Mouse (Mus musculus): ENCODE measurements around the gene Tagln2. TPM values are rescaled to one million over a fixed set of nuclear protein-coding genes. Genes with fewer than 3 reads are reported as not detected.

Tagln2 gene
- total RNA-seq (2023) = 126 to 136 TPM (median 128 TPM) in 4 replicates

DNA sequence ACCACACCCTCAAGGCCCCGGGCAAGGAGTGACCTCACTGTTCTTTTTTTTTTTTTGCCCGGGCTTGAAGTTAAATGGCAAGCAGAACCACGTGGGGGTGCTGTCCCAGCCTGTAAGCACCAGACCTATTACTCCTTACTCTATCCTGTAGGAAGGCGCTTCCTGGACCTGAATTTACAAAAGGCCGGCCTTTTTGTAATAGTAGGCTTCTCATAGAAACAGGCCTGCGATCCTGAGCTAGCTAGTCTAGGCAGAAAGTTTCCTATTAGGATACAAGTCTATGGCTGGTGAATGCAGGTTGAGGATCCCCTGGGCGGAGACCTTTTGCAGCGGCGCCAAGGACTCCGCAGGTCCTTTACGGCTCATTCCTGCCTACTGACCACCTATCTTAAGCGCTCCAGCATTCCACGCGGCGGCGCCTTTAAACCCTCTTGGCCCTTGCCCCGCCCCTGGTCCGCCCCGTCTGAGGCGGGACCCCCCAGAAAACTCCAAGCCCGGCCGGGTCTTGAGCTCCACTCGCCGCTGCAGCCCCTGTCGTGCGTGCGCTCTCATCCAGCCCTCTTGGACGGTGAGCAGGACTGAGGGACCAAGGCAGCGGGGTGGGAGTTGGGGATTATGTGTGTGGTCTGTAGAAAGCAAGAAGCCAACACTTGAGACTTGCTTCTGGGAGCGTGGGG lies at the start of gene Tagln2:
Gene Tagln2 (plus strand): TSS at position 283 of the 677 bp plus-strand sequence.

DNA sequence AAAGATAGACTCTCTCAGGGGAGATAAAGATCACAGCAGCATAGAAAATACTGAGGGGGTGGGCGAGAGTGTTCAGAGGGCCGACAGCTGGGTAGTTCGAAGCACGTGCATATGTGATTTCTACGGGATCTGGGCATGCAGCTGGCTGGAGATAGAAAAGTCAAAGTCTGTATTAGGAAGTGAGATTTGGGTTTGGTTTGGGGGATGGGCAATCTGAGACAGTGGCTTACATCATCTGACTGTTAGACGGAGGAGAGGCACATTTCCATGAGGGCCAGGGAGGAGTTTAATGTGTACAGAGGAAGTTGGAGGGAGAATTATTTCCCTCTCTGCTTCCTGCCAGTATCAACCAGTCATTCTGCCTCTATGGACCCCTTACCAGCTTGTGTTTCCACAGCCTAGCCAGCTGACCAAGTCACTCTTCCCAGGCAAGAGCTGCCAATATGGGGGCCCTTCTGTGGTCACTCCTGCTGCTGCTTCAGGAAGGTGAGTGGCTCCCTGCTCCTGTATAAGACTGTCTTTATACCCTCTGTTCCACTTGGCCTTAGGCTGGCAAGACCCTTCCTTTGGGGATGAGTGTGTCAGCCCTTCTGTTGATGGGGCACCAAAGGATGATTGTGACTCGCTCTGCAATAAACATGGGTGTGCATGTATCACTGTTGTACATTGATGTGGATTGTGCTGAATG lies 24.6 kb upstream of the Tagln2 start, which contains the start of gene Slamf9:
Gene Slamf9 (plus strand): TSS at position 305 of the 688 bp plus-strand sequence.

DNA sequence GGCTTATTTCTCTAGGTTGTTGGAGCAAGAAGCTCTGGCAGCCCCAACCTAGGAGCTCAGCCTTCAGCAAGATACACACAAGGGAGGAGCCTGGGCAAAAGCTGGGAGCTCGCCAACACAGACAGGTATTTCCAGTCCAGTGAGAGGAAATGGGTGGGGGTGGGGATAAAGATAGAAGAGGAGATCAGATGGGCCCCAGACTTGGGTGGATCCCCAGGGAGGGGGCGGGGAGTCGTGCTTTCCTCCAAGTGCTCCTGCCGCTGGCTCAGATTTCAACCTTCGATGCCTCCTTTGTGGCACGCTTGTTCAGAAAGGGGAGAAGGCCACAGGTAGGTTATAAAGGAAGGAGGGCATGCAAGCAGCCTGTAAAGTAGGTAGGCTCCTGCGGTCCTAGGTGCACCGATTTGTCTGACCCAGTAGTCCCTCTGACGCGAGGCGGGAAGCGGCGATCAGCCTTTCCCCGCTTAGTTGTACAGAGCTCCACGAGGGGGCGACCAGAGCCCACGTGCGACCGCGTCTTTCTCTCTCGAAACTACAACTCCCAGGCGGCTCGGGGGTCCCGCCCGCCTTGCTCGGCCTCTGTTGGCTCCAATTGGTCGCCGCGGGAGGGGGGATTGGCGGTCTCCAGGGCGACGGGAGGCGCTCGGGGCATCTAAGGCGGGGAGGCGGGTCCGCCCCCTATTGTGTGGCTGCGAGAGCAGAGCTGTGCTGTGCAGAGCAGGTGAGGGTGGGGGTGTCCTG lies 18.1 kb upstream of the Tagln2 start, which contains the start of gene Igsf9:
Gene Igsf9 (plus strand): TSS at position 249 of the 741 bp plus-strand sequence.

DNA sequence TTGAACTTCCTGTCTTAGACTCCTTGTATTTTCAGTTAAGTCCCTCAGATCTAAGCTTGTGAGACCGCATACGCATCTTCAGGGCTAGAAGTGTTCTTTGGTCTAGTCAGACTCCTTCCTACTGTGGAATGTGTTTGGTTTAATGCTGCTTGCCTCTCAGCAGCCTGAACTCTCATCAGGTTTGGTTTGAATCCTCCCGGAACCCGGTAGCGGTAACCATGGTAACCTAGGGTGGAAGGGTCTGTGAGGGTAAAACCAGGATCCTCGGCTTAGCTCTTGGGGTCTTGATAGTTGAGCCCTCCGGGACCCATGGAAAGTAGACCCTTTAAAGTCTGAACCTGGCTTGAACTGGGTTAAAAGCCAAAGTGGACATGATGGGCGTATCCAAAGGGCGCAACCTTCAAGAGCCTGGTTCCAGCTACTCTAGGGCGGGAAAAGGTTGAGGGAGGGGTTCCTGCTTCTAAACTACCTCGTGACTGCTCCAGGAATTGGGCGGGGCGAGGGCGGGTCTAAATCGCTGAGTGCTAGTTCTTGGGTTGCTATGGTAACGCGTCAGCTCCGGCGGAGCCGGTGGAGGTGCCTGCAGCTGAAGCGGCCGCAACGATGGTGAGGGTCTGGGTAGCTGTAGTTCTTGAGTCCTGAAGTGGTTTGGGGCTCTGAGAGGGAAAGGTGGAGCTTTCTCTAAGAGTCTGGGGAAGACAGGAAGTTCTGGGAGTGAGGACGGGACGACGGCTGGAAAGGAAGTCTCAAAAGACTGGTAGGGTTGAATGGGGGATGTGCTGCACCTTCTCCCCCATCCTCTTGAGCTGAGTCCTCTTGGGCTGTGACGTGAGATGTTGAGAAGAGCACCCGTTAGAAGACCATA lies 21.0 kb downstream of the Tagln2 start, which contains the start of gene Cfap45:
Gene Cfap45 (plus strand): TSS at position 226 of the 865 bp plus-strand sequence.

DNA sequence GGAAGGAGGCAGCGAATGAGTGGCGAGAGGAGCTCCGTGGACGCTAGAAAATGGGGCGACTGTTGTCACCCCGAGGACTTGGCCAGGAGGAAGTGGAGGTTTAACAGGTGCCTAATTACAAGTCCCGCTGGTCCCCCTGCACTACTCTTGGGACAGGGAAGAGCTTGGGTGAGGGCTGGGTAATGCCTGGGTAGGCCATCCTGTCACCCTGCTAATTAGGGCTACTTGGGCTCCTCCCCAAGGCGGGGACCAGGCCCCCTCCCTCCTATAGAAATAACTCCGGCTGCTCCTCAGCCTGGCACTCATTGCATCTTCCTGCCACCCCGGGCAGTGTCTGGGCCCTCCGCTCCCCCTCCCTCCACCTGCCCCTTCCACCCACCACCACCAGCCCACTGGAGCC lies 55.8 kb downstream of the Tagln2 start, which contains the start of gene Vsig8:
Gene Vsig8 (plus strand): TSS at position 301 of the 400 bp plus-strand sequence.

Other genes with a start within 250 kb of the Tagln2 start
- not detected in 4 replicates for gene Atp1a4, start 241.6 kb upstream of the Tagln2 start, total RNA-seq (2023)
- gene Igsf8, start 238.4 kb upstream of the Tagln2 start, total RNA-seq (2023) = 22.6 to 31.4 TPM (median 27.2 TPM) in 4 replicates
- not detected in 4 replicates for gene Atp1a2, start 202.0 kb upstream of the Tagln2 start, total RNA-seq (2023)
- gene Kcnj9, start 170.7 kb upstream of the Tagln2 start, total RNA-seq (2023) = 0.15 TPM in 2 of 4 replicates, not detected in the others
- 0.94 to 1.5 TPM (median 1.2 TPM) in 4 replicates for gene Kcnj10, start 158.8 kb upstream of the Tagln2 start, total RNA-seq (2023)
- 26.4 to 30.1 TPM (median 29.0 TPM) in 4 replicates for gene Pigm, start 123.5 kb upstream of the Tagln2 start, total RNA-seq (2023)
- 1.9 to 3.8 TPM (median 3.3 TPM) in 4 replicates for gene Slamf9, start 24.7 kb upstream of the Tagln2 start, total RNA-seq (2023)
- gene Igsf9, start 18.3 kb upstream of the Tagln2 start, total RNA-seq (2023) = 8.5 to 13.2 TPM (median 11.4 TPM) in 4 replicates
- 2.4 to 4.8 TPM (median 3.6 TPM) in 4 replicates for gene Cfap45, start 20.8 kb downstream of the Tagln2 start, total RNA-seq (2023)
- gene Vsig8, start 55.9 kb downstream of the Tagln2 start, total RNA-seq (2023) = not detected in 4 replicates
- 0.66 TPM in 1 of 4 replicates, not detected in the others for gene Slamf8, start 90.5 kb downstream of the Tagln2 start, total RNA-seq (2023)
- not detected in 4 replicates for gene Fcrl6, start 102.5 kb downstream of the Tagln2 start, total RNA-seq (2023)
- gene Dusp23, start 132.9 kb downstream of the Tagln2 start, total RNA-seq (2023) = 0.83 to 1.1 TPM (median 0.91 TPM) in 3 of 4 replicates, not detected in the other
- gene Crp, start 198.0 kb downstream of the Tagln2 start, total RNA-seq (2023) = not detected in 4 replicates